Mouse (Mus musculus) CH12.LX (cell line): ENCODE data around the gene Tbc1d22b. TPM values are rescaled to one million over a fixed set of nuclear protein-coding genes. Genes with fewer than 3 reads are reported as not detected.

Experiments
- DNase-seq: peaks from one replicate; pipeline ENCODE4 v3.0.0-alpha.2; 2013; ENCODE audit errors: extremely low read depth
- H3K27ac ChIP-seq: 2 replicates; pipeline ENCODE4 v1.5.1; 2012; ENCODE audit warnings: low read depth, mild to moderate bottlenecking, control low read depth, moderate library complexity; ENCODE audit not compliant: insufficient read depth
- H3K27me3 ChIP-seq: replicated peaks from 2 replicates; pipeline ENCODE3; 2012; ENCODE audit warnings: inconsistent platforms
- H3K36me3 ChIP-seq, 2 experiments: replicated peaks in 1 of 2; 2 replicates each; pipeline versions ENCODE3 to v1.6.1; 2012; ENCODE audit warnings: inconsistent platforms in 1 of 2, low read length in 1 of 2, mild to moderate bottlenecking in 1 of 2, mixed read lengths in 1 of 2, moderate library complexity in 1 of 2; ENCODE audit not compliant: control insufficient read depth in 1 of 2, insufficient read depth in 1 of 2
- H3K4me1 ChIP-seq, 2 experiments: 2 replicates each; pipeline ENCODE4 v1.6.1; 2012; ENCODE audit warnings: inconsistent platforms in 1 of 2, moderate library complexity in 1 of 2; ENCODE audit not compliant: insufficient read depth in 2 of 2, control insufficient read depth in 1 of 2
- H3K4me2 ChIP-seq: 2 replicates; pipeline ENCODE4 v1.6.1; 2012; ENCODE audit warnings: low read depth, mild to moderate bottlenecking, control low read depth; ENCODE audit not compliant: poor library complexity, insufficient read depth, severe bottlenecking
- H3K4me3 ChIP-seq, 3 experiments: fragments of 150-350 bp in 1 of 3; sonication (generic) in 1 of 3; replicated peaks in 1 of 3; 2 replicates each; pipeline versions ENCODE3 to v1.5.1; 2011 to 2012; ENCODE audit warnings: low read depth in 2 of 3, low read length in 2 of 3, mild to moderate bottlenecking in 2 of 3, moderate library complexity in 2 of 3, control low read depth in 1 of 3, improper control_type of control experiment in 1 of 3, inconsistent platforms in 1 of 3, mixed read lengths in 1 of 3; ENCODE audit not compliant: poor library complexity in 1 of 3
- H3K79me2 ChIP-seq: replicated peaks from 2 replicates; pipeline ENCODE4 v1.6.1; 2012; ENCODE audit warnings: mild to moderate bottlenecking, moderate library complexity; ENCODE audit not compliant: control insufficient read depth, poor library complexity, insufficient read depth, severe bottlenecking; ENCODE audit errors: extremely low read depth
- H3K9ac ChIP-seq: 2 replicates; pipeline ENCODE4 v1.6.1; 2012; ENCODE audit warnings: low read depth, mild to moderate bottlenecking, control low read depth, moderate library complexity; ENCODE audit not compliant: insufficient read depth
- H3K9me3 ChIP-seq: replicated peaks from 2 replicates; pipeline ENCODE3; 2012; ENCODE audit warnings: low read length, inconsistent platforms, mixed read lengths
- E2F4 ChIP-seq: IDR thresholded peaks from 2 replicates; pipeline ENCODE4 v1.6.1; 2011; ENCODE audit warnings: low read depth, low read length, improper control_type of control experiment; ENCODE audit not compliant: insufficient replicate concordance
- ELF1 ChIP-seq: IDR thresholded peaks from 2 replicates; pipeline ENCODE4 v1.6.1; 2014; ENCODE audit warnings: low read depth, mild to moderate bottlenecking, inconsistent platforms, low read length, improper control_type of control experiment
- JUN ChIP-seq: IDR thresholded peaks from 2 replicates; pipeline ENCODE4 v1.6.1; 2011; ENCODE audit warnings: low read depth, mild to moderate bottlenecking, low read length, improper control_type of control experiment, moderate library complexity; ENCODE audit not compliant: insufficient read depth
- JUND ChIP-seq: conservative IDR thresholded peaks from 2 replicates; pipeline ENCODE4 v1.6.1; 2011; ENCODE audit warnings: low read depth, low read length, improper control_type of control experiment
- MAFK ChIP-seq: IDR thresholded peaks from 2 replicates; pipeline ENCODE4 v1.6.1; 2011; ENCODE audit warnings: low read length, improper control_type of control experiment; ENCODE audit not compliant: insufficient replicate concordance
- MEF2A ChIP-seq: IDR thresholded peaks from 2 replicates; pipeline ENCODE4 v1.6.1; 2014; ENCODE audit warnings: low read depth, mild to moderate bottlenecking, inconsistent platforms, low read length, improper control_type of control experiment, borderline replicate concordance
- MXI1 ChIP-seq: IDR thresholded peaks from 2 replicates; pipeline ENCODE4 v1.6.1; 2011; ENCODE audit warnings: mild to moderate bottlenecking, low read depth, low read length, improper control_type of control experiment
- POLR2AphosphoS2 ChIP-seq: IDR thresholded peaks from 2 replicates; pipeline ENCODE4 v1.6.1; 2011; ENCODE audit warnings: low read depth, low read length, improper control_type of control experiment
- RCOR1 ChIP-seq: conservative IDR thresholded peaks from 2 replicates; pipeline ENCODE4 v1.6.1; 2012; ENCODE audit warnings: low read depth, mild to moderate bottlenecking, inconsistent platforms, low read length, improper control_type of control experiment
- SIN3A ChIP-seq: IDR thresholded peaks from 2 replicates; pipeline ENCODE4 v1.6.1; 2012; ENCODE audit warnings: low read length, improper control_type of control experiment, inconsistent platforms
- TCF12 ChIP-seq: IDR thresholded peaks from 2 replicates; pipeline ENCODE4 v1.6.1; 2014; ENCODE audit warnings: low read depth, mild to moderate bottlenecking, inconsistent platforms, low read length, improper control_type of control experiment
- UBTF ChIP-seq: IDR thresholded peaks from 2 replicates; pipeline ENCODE4 v1.6.1; 2012; ENCODE audit warnings: low read depth, mild to moderate bottlenecking, inconsistent platforms, low read length, improper control_type of control experiment, moderate library complexity
- ZC3H11A ChIP-seq: IDR thresholded peaks from 2 replicates; pipeline ENCODE4 v1.6.1; 2012; ENCODE audit warnings: low read depth, mild to moderate bottlenecking, inconsistent platforms, low read length, improper control_type of control experiment
- ZNF384 ChIP-seq: IDR thresholded peaks from 2 replicates; pipeline ENCODE4 v1.6.1; 2012; ENCODE audit warnings: low read depth, low read length, improper control_type of control experiment, inconsistent platforms
- dilution Hi-C: fragments of 300-500 bp; cut with MboI; formaldehyde crosslinking; loops from 2 replicates; pipeline ENCODE4 v1.14.3; 2020; ENCODE audit warnings: low sequenced_read_pairs; ENCODE audit not compliant: extremely low pct_unique_long_range_greater_than_20kb, extremely low pct_ligation_motif_present
- in situ Hi-C: fragments of 300-500 bp; cut with MboI; formaldehyde crosslinking; loops from 3 replicates; pipeline ENCODE4 v1.14.3; 2019; ENCODE audit warnings: low sequenced_read_pairs, low pct_ligation_motif_present, low pct_unique_long_range_greater_than_20kb, mixed read lengths
- polyA plus RNA-seq: library from polyadenylated mRNA; unstranded; fragments of >175 nt; gene quantifications from 2 replicates; pipeline ENCODE4 v1.2.1, GENCODE M21; 2012; ENCODE audit warnings: low read depth; ENCODE audit not compliant: insufficient read length
- total RNA-seq, 2 experiments: library from RNA; depleted of rRNA; stranded (reverse); fragments of 300-350 nt in 1 of 2; fragments of >200 nt in 1 of 2; gene quantifications; 2 replicates each; pipeline ENCODE4 v1.2.3; 2012 to 2014

The Tbc1d22b gene
- total and polyA plus RNA-seq, 3 experiments: 3.8 to 17.3 (median 6.6) TPM

DNA sequence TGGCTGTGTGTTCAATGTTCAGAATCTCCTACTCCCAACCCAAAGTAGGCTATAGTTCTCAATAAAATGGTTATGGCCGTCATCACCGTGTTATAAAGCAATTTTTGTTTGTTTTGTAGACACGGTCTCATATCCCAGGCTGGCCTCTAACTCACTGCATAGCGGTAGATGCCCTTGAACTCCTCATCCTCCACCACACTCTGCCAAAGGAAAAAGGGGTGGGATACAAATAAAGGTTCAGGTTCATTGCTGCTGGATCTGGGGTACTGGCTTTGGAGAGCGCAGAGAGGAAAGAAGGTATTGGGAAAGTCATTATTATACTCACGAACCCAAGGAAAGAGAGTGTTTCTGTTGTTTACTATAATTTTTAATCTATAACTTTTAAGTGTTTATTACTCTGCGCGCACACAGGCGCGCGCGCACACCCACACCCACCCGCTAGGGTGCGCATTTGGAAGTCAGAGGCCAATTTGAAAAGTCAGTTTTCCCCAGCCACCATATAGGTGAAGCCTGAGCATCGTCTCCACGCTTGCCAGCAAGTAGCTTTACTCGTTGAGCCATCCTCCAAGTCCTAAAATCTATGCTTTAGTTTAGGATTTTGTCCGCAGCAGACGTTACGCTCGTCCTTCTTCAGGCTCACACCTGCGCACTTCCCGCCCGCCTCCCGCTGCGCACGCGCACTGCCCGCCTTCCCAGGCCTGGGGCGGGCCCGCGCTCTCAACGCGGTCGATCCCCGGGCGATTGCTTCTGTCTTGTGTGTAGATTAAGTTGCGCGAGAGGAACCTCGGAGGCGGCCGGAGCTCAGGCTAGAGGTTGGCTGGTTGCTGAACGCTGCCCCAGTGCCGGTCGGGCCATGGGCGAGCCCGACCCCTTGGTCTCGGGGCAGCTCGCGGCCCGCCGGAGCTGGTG is 64.8 kb downstream of the Tbc1d22b start, which contains the start of the genes Rnf8 and Gm28043 (continued):
- no peak for TF ChIP-seq RCOR1
- TF ChIP-seq TCF12: peak; percentile 90
- TF ChIP-seq JUN: no peak
- TF ChIP-seq JUND: no peak
- TF ChIP-seq MAFK: no peak
- TF ChIP-seq SIN3A: peak; percentile 88
- no peak for TF ChIP-seq ZC3H11A
- TF ChIP-seq, all 38 proteins: peak for 18

DNA sequence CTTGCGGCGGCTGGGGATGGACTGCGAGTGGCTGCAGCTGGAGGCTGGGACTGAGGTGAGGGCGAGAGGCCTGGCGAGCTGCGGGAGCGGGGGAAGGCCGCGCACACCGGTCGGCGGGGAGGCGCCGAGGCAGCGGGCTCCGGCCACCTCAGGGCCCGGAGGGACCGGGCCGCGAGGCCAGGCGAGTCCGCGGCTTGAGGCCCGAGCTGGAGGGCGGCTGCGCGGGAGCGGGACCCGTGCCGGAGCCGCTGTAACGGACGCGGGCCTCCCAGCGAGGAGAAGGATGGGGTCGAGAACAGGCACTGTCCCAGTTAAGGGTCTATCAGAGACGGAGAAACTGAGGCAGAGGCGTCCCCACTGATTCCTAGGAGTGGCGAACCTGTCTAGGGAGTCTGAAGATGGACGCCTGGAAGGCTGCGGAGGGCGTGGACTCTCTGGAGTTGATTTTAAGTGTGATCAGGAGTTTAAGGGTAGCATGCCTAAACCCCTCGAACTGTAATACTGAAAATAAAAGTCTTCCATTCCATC is 65.5 kb downstream of the Tbc1d22b start:
- in situ Hi-C loops (loop anchor here (25.0 kb wide), 1 partner anchor 247 kb away; no protein-coding TSS in a partner anchor), dilution Hi-C loops (no loop called here)
- Histone ChIP-seq H3K4me2 (peak overlapping the region; percentile 73), H3K9ac (peak overlapping the region; percentile 78), H3K36me3 (peaks cover 8 to 34% of the 10 kb centered on the region in 2 experiments), H3K4me1 (peaks cover 5 to 26% of the 10 kb centered on the region in 2 experiments), H3K27ac (peak overlapping the region; percentile 76), H3K79me2 (peaks cover 29% of the 10 kb centered on the region), H3K9me3 (no peaks in the 10 kb centered on the region), H3K27me3 (no peaks in the 10 kb centered on the region), H3K4me3 (peak overlapping the region; percentile 81 to 94 (median 85))
- DNase-seq: peak; percentile 12
- TF ChIP-seq JUND: no peak
- TF ChIP-seq UBTF: peak; percentile 86; the same call in 1 of the 2 replicates
- 0 out of 2 replicates have a peak, but pooled peaks have one; percentile 11 for TF ChIP-seq POLR2AphosphoS2

DNA sequence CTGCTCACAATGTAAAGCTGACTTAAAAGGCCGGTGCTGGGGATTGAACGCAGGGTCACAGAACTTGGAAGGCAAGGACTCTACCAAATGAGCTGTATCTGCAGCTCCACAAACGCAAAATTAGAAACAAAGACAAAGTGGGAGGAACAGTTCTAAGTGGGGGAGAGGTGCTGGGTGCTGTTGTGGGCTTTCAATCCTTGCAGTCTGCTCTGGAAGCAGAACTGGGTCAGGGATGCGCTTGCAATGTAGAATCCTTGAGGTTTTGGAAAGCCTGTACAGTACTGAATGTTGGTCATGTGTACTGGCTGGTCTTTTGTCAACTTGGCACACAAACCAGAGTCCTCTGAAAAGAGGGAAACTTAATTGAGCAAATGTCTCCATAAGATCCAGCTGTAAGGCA is 66.0 kb downstream of the Tbc1d22b start:
- H3K4me3 ChIP-seq: peak overlapping the region; percentile 81 to 94 (median 85)
- DNase-seq: peak; percentile 9
- H3K4me1 ChIP-seq: peaks cover 5 to 26% of the 10 kb centered on the region in 2 experiments
- no peak for TF ChIP-seq ELF1
- 0 out of 2 replicates have a peak, but pooled peaks have one; percentile 19 for TF ChIP-seq SIN3A
- no peak for TF ChIP-seq MEF2A
- no peak for TF ChIP-seq ZNF384
- no peak for TF ChIP-seq ZC3H11A
- TF ChIP-seq E2F4: no peak
- no peak for TF ChIP-seq MXI1
- peaks cover 29% of the 10 kb centered on the region for H3K79me2 ChIP-seq
- peak overlapping the region; percentile 73 for H3K4me2 ChIP-seq
- H3K9me3 ChIP-seq: no peaks in the 10 kb centered on the region
- peak overlapping the region; percentile 78 for H3K9ac ChIP-seq
- H3K36me3 ChIP-seq: peaks cover 8 to 36% of the 10 kb centered on the region in 2 experiments
- dilution Hi-C loops: no loop called here
- H3K27me3 ChIP-seq: no peaks in the 10 kb centered on the region
- no peak overlapping the region for H3K27ac ChIP-seq
- in situ Hi-C loops: loop anchor here (25.0 kb wide), 1 partner anchor 247 kb away; no protein-coding TSS in a partner anchor
